8 mouse cellular contexts compared by ENCODE assay signal in the genomic region with DNA sequence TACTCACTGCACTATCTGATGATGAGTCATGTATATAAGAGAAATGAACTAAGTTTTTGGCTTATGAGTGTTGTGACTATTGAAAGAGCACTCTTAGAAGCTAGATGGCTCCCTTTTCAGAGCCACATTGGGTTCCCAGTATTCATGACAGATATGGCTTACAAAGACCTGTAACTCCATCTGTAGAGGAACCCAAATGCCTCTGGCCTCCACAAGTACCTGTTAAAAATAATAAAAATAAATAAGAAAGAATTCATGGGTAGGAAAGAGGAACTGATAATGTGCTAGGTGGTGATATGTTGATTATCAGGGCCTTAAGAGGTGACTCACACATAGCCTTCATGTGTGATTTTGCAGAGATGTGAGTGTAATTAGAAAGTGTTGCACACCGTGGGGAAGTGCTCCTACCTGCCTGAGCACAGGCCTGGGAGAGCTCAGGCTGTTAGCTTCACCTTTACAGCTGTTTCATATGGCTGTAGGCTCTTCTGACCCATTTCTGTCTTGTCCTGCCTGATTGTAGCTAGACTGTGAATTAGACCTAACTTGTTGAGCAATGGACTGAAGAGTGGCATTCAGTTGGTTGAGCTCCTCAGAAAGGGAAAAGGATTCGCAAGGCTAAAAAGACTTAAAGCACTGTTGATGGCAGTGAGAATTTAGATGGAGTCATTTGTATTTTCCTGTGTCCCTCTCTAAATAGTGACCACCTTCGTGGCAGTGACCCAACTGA. TPM values are rescaled to one million over a fixed set of nuclear protein-coding genes. Genes with fewer than 3 reads are reported as not detected.
DNase-seq lines count a peak whose midpoint lies in the region; ATAC-seq and TF ChIP-seq lines count a peak whose summit lies in the region.

No protein-coding gene starts in this region.

- peaks cover 27% of the 10 kb centered on the region for H3K4me1 ChIP-seq in heart, embryonic 12.5 days (replicated peaks)
- peaks cover 5% of the 10 kb centered on the region for H3K4me1 ChIP-seq in heart, adult 2 months (ENCODE audit: control insufficient read depth, insufficient read depth, low read length)
- H3K4me1 ChIP-seq in liver, adult 2 months (ENCODE audit: control insufficient read depth, insufficient read depth, low read length): peaks cover 29% of the 10 kb centered on the region
- no peaks in the 10 kb centered on the region for H3K4me1 ChIP-seq in brown adipose tissue, adult 24 weeks (ENCODE audit: control insufficient read depth, insufficient read depth, insufficient read length, low read length)
- peaks cover 91% of the 10 kb centered on the region for H3K4me1 ChIP-seq in megakaryocyte, embryonic 14.5 days

- H3K9ac ChIP-seq in heart, embryonic 12.5 days: no peak overlapping the region
- no peak overlapping the region for H3K9ac ChIP-seq in heart, adult 2 months (ENCODE audit: low read depth, low read length)
- peak overlapping the region; percentile 77 for H3K9ac ChIP-seq in liver, adult 2 months (ENCODE audit: low read depth, low read length)

- no peak for TF ChIP-seq POLR2A in heart, adult 2 months (IDR thresholded peaks at IDR 0.05; ENCODE audit: insufficient read depth, low read depth, low read length)
- no peak for TF ChIP-seq POLR2A in liver, adult 2 months (IDR thresholded peaks at IDR 0.05; ENCODE audit: extremely low read depth, insufficient read depth, low read length)

- no peaks in the 10 kb centered on the region for H3K27me3 ChIP-seq in heart, embryonic 12.5 days (replicated peaks)
- no peaks in the 10 kb centered on the region for H3K27me3 ChIP-seq in heart, adult 2 months (ENCODE audit: control insufficient read depth, insufficient read depth, low read length)
- no peaks in the 10 kb centered on the region for H3K27me3 ChIP-seq in liver, adult 2 months (ENCODE audit: control insufficient read depth, insufficient read depth, low read length)
- H3K27me3 ChIP-seq in megakaryocyte, embryonic 14.5 days (replicated peaks): no peaks in the 10 kb centered on the region

- peak overlapping the region; percentile 58 for H3K4me2 ChIP-seq in heart, embryonic 12.5 days

- H3K9me3 ChIP-seq in heart, embryonic 12.5 days (replicated peaks): 0 out of 2 replicates have a peak, but pooled peaks cover 2% of the 10 kb centered on the region
- no peaks in the 10 kb centered on the region for H3K9me3 ChIP-seq in megakaryocyte, embryonic 14.5 days

- no peak for ATAC-seq in heart, embryonic 12.5 days (ENCODE audit: insufficient number of reproducible peaks, low FRiP score)

- DNase-seq in heart, adult 2 months: no peak
- DNase-seq in liver, adult 2 months (ENCODE audit: extremely low read depth, low read depth, low spot score): peak; percentile 69
- DNase-seq in liver: no peak
- no peak for DNase-seq in right cerebral cortex, postnatal 25 days
- DNase-seq in cerebellum, postnatal 4 days (ENCODE audit: low spot score in 2 of 2): no peak

- peaks cover 2% of the 10 kb centered on the region; the same call in 1 of the 2 replicates for H3K79me2 ChIP-seq in heart, adult 2 months (replicated peaks; ENCODE audit: control insufficient read depth, insufficient read depth, low read length)
- peaks cover 47% of the 10 kb centered on the region for H3K79me2 ChIP-seq in liver, adult 2 months (ENCODE audit: control insufficient read depth, insufficient read depth, low read length)

- H3K27ac ChIP-seq in heart, embryonic 12.5 days (ENCODE audit: poor library complexity, severe bottlenecking): no peak overlapping the region
- H3K27ac ChIP-seq in heart, adult 2 months: no peak overlapping the region
- peak overlapping the region; percentile 83 for H3K27ac ChIP-seq in liver, adult 2 months (replicated peaks; ENCODE audit: insufficient read depth, low read depth, low read length)
- H3K27ac ChIP-seq in brown adipose tissue, adult 24 weeks (replicated peaks; ENCODE audit: low read depth, low read length): no peak overlapping the region

- H3K4me3 ChIP-seq in heart, embryonic 12.5 days: no peak overlapping the region
- H3K4me3 ChIP-seq in heart, adult 2 months: no peak overlapping the region
- H3K4me3 ChIP-seq in liver, adult 2 months (ENCODE audit: insufficient read depth, low read depth, low read length): peak overlapping the region; percentile 41; the same call in 1 of the 2 replicates
- H3K4me3 ChIP-seq in brown adipose tissue, adult 24 weeks (ENCODE audit: insufficient read depth, low read depth, low read length): peak overlapping the region; percentile 41; the same call in 1 of the 2 replicates
- H3K4me3 ChIP-seq in megakaryocyte, embryonic 14.5 days (replicated peaks): peak overlapping the region; percentile 83

- 0 out of 2 replicates have a peak, but pooled peaks cover 4% of the 10 kb centered on the region for H3K36me3 ChIP-seq in heart, embryonic 12.5 days
- H3K36me3 ChIP-seq in heart, adult 2 months (ENCODE audit: control insufficient read depth, insufficient read depth, low read length): no peaks in the 10 kb centered on the region
- H3K36me3 ChIP-seq in liver, adult 2 months (ENCODE audit: control insufficient read depth, insufficient read depth, low read length): no peaks in the 10 kb centered on the region
- peaks cover 32% of the 10 kb centered on the region for H3K36me3 ChIP-seq in megakaryocyte, embryonic 14.5 days (replicated peaks; ENCODE audit: low read length)

- intact Hi-C loops in heart, adult 2 months (cut with DNase I): loop anchor here (5.0 to 10.0 kb wide), 3 partner anchors 188 to 490 kb away; no protein-coding TSS in a partner anchor

- TF ChIP-seq EP300 in heart, adult 2 months (IDR thresholded peaks at IDR 0.05; ENCODE audit: insufficient read depth, low read depth, low read length): no peak

- no peak for TF ChIP-seq CTCF in heart, adult 2 months (IDR thresholded peaks at IDR 0.05)
- no peak for TF ChIP-seq CTCF in liver, adult 2 months (IDR thresholded peaks at IDR 0.05; ENCODE audit: low read depth, low read length)

- WGBS in heart, embryonic 12.5 days: 54% methylated on average over 3 of the region's 3 CpGs
- 61% methylated on average over 3 of the region's 3 CpGs for WGBS in heart, adult 2 months
- 31% methylated on average over 3 of the region's 3 CpGs for WGBS in liver, adult 2 months

RNA-seq across cellular contexts. Expression of gene Lpin2, which starts 12.7 kb away (rescaled TPM):
- polyA plus RNA-seq in heart, embryonic 12.5 days (2016; fragmentation: Nextera tagmentation; extraction: Ambion mirVana): 22.1 and 23.8 TPM in 2 replicates
- 10 to 100 TPM in 1 of 2 experiments, 1 to 10 TPM in 1; 6.0 to 13.1 TPM for total RNA-seq in heart, adult 2 months (2021)
- 3.4 and 4.7 TPM in 2 replicates for polyA plus RNA-seq in heart, adult 2 months (2012; rRNA removed)
- total RNA-seq in liver, adult 2 months (2014; rRNA removed): 314 and 342 TPM in 2 replicates
- polyA plus RNA-seq in liver, adult 2 months (2012; rRNA removed): 22.4 and 24.9 TPM in 2 replicates
- 3.3 and 6.3 TPM in 2 replicates for polyA plus RNA-seq in brown adipose tissue, adult 24 weeks (2012; ENCODE audit: insufficient read depth, insufficient read length, missing spikeins)
- polyA plus RNA-seq in megakaryocyte, embryonic 14.5 days (2012; ENCODE audit: insufficient read depth, low replicate concordance): 7.6 TPM in 2 replicates

Comparison
In these comparisons a context has a peak if more than half of its experiments do, and no peak if none do; other contexts are left out.
1. H3K4me3 ChIP-seq: peak in liver, adult 2 months (single experiment), brown adipose tissue, adult 24 weeks (single experiment) and megakaryocyte, embryonic 14.5 days (single experiment); none in heart, embryonic 12.5 days (single experiment) and heart, adult 2 months (single experiment).